In genomic region chr8:86586642-86587041, GRCm38 (mm10) we compare ENCODE assay signal across 11 mouse cellular contexts. TPM values are rescaled to one million over a fixed set of nuclear protein-coding genes. Genes with fewer than 3 reads are reported as not detected.
A peak's percentile ranks its signal among the peaks of the same experiment; 100 is the strongest.
DNase-seq lines count a peak whose midpoint lies in the region; ATAC-seq and TF ChIP-seq lines count a peak whose summit lies in the region.
"Had no signal": no experiment of that assay in that cellular context is flagged by ENCODE, and none has a peak within 500 bp of the region (broad histone marks: within the 10 kb centered on the region; RNA-seq: fewer than 3 reads in every experiment).

No protein-coding gene starts in this region.

- ATAC-seq in limb, embryonic 11.5 days (ENCODE audit: insufficient number of reproducible peaks, low FRiP score, low TSS enrichment, low read depth): no peak

- H3K4me3 ChIP-seq in cerebellum, adult 2 months (replicated peaks; ENCODE audit: insufficient read depth, low read depth, low read length): no peak overlapping the region
- H3K4me3 ChIP-seq in left cerebral cortex, adult 2 months: no peak overlapping the region
- H3K4me3 ChIP-seq in limb, embryonic 11.5 days (ENCODE audit: low read depth, low read length): no peak overlapping the region
- H3K4me3 ChIP-seq in heart, embryonic 10.5 days: no peak overlapping the region
- H3K4me3 ChIP-seq: heart, embryonic 13.5 days; limb, embryonic 13.5 days had no signal

- no peak for TF ChIP-seq POLR2A in cerebellum, adult 2 months (IDR thresholded peaks at IDR 0.05; ENCODE audit: borderline replicate concordance, insufficient read depth, low read length)

- peak; percentile 4; the same call in 1 of the 2 replicates for TF ChIP-seq CTCF in cerebellum, adult 2 months (IDR thresholded peaks at IDR 0.05; ENCODE audit: borderline replicate concordance, insufficient read depth, low read depth, low read length)
- peak; percentile 20 for TF ChIP-seq CTCF in left cerebral cortex, adult 2 months (IDR thresholded peaks at IDR 0.05)

- H3K27ac ChIP-seq in cerebellum, adult 2 months (ENCODE audit: insufficient read depth, low read length): no peak overlapping the region
- no peak overlapping the region for H3K27ac ChIP-seq in left cerebral cortex, adult 2 months
- H3K27ac ChIP-seq in limb, embryonic 11.5 days (replicated peaks; ENCODE audit: low read depth, low read length): no peak overlapping the region
- H3K27ac ChIP-seq in heart, embryonic 10.5 days: no peak overlapping the region
- H3K27ac ChIP-seq: heart, embryonic 13.5 days; limb, embryonic 13.5 days had no signal

- H3K4me2 ChIP-seq in limb, embryonic 11.5 days (ENCODE audit: low read depth, severe bottlenecking): no peak overlapping the region
- H3K4me2 ChIP-seq: heart, embryonic 13.5 days; limb, embryonic 13.5 days had no signal

- H3K27me3 ChIP-seq in cerebellum, adult 2 months (ENCODE audit: control insufficient read depth, insufficient read depth, low read length): no peaks in the 10 kb centered on the region
- no peaks in the 10 kb centered on the region for H3K27me3 ChIP-seq in limb, embryonic 11.5 days (ENCODE audit: control insufficient read depth, insufficient read depth, low read length)
- 0 out of 2 replicates have a peak, but pooled peaks cover 4% of the 10 kb centered on the region for H3K27me3 ChIP-seq in heart, embryonic 10.5 days (ENCODE audit: insufficient read depth, poor library complexity, severe bottlenecking)
- H3K27me3 ChIP-seq: heart, embryonic 13.5 days; limb, embryonic 13.5 days had no signal

- WGBS in cerebellum, adult 2 months: 59% methylated on average over 6 of the region's 6 CpGs
- WGBS in limb, embryonic 11.5 days: 43% methylated on average over 6 of the region's 6 CpGs
- WGBS in heart, embryonic 10.5 days: 51% methylated on average over 6 of the region's 6 CpGs

- DNase-seq in cerebellum, adult 2 months: no peak
- no peak for DNase-seq in cerebellum, adult 11 months
- DNase-seq in left cerebral cortex, adult 2 months (ENCODE audit: extremely low spot score in 1 of 2, low spot score in 2 of 2): no peak
- DNase-seq in left cerebral cortex, adult 11 months (ENCODE audit: low spot score): no peak
- DNase-seq in Muller cell, postnatal 12 days (ENCODE audit: inconsistent ontology term): peak; percentile 24
- DNase-seq in limb, embryonic 11.5 days (ENCODE audit: low spot score): peak; percentile 54
- DNase-seq in heart, embryonic 10.5 days (ENCODE audit: low spot score): no peak
- no peak for DNase-seq in gastrocnemius, postnatal 14 days

- H3K9ac ChIP-seq in limb, embryonic 11.5 days (ENCODE audit: low read length): no peak overlapping the region
- H3K9ac ChIP-seq: heart, embryonic 13.5 days; limb, embryonic 13.5 days had no signal

- intact Hi-C loops in left cerebral cortex, adult 2 months (cut with DNase I): loop anchor here (5.0 kb wide), 2 partner anchors 321 to 1129 kb away; no protein-coding TSS in a partner anchor
- intact Hi-C loops in gastrocnemius, postnatal 14 days (cut with DNase I; ENCODE audit: low total_unique reads): loop anchor here (5.0 kb wide), 1 partner anchor 889 kb away; no protein-coding TSS in a partner anchor

- H3K9me3 ChIP-seq in limb, embryonic 11.5 days (ENCODE audit: control insufficient read depth, low read length): no peaks in the 10 kb centered on the region
- H3K9me3 ChIP-seq in heart, embryonic 10.5 days: no peaks in the 10 kb centered on the region
- H3K9me3 ChIP-seq: heart, embryonic 13.5 days; limb, embryonic 13.5 days had no signal

- no peaks in the 10 kb centered on the region for H3K36me3 ChIP-seq in limb, embryonic 11.5 days (ENCODE audit: control insufficient read depth, insufficient read depth, low read length)
- H3K36me3 ChIP-seq in heart, embryonic 10.5 days: no peaks in the 10 kb centered on the region
- H3K36me3 ChIP-seq: heart, embryonic 13.5 days; limb, embryonic 13.5 days had no signal

- H3K4me1 ChIP-seq in cerebellum, adult 2 months (ENCODE audit: control insufficient read depth, insufficient read depth, low read length): peaks cover 8% of the 10 kb centered on the region; the same call in 1 of the 2 replicates
- 0 out of 2 replicates have a peak, but pooled peaks cover 2% of the 10 kb centered on the region for H3K4me1 ChIP-seq in limb, embryonic 11.5 days (ENCODE audit: control insufficient read depth, insufficient read depth, low read length)
- no peaks in the 10 kb centered on the region for H3K4me1 ChIP-seq in heart, embryonic 10.5 days
- H3K4me1 ChIP-seq: limb, embryonic 13.5 days had no signal

RNA-seq across cellular contexts. Expression of gene Abcc12, which starts 6.2 kb away (rescaled TPM):
- polyA plus RNA-seq in cerebellum, adult 2 months (2012; rRNA removed): 7.4 and 7.5 TPM in 2 replicates
- under 1 TPM; 0.23 to 0.42 TPM for total RNA-seq in left cerebral cortex, adult 2 months (2021)
- 0.07 TPM in 1 of 2 replicates, not detected in the other for polyA plus RNA-seq in limb, embryonic 11.5 days (2014; fragmentation: Nextera tagmentation; extraction: Ambion mirVana)
- not detected in 2 replicates for polyA plus RNA-seq in heart, embryonic 10.5 days (2016; fragmentation: Nextera tagmentation; extraction: Ambion mirVana)
- total RNA-seq in gastrocnemius, postnatal 14 days (2021): under 1 TPM; 0.11 to 0.14 TPM
- total RNA-seq: monocyte, adult 5-6 weeks had no signal
- polyA plus RNA-seq: heart, embryonic 13.5 days had no signal

RNA-seq across cellular contexts. Expression of gene Lonp2, which starts 37.2 kb away (rescaled TPM):
- polyA plus RNA-seq in cerebellum, adult 2 months (2012; rRNA removed): 69.5 and 72.6 TPM in 2 replicates
- 10 to 100 TPM; 68.3 to 70.9 TPM for total RNA-seq in left cerebral cortex, adult 2 months (2021)
- 51.0 and 51.4 TPM in 2 replicates for polyA plus RNA-seq in limb, embryonic 11.5 days (2014; fragmentation: Nextera tagmentation; extraction: Ambion mirVana)
- 58.1 and 66.4 TPM in 2 replicates for polyA plus RNA-seq in heart, embryonic 10.5 days (2016; fragmentation: Nextera tagmentation; extraction: Ambion mirVana)
- 10 to 100 TPM; 40.6 to 42.0 TPM for total RNA-seq in gastrocnemius, postnatal 14 days (2021)

Comparison
In these comparisons a context has a peak if more than half of its experiments do, and no peak if none do; other contexts are left out.
1. DNase-seq: peak in Muller cell, postnatal 12 days (single experiment) and limb, embryonic 11.5 days (single experiment); none in cerebellum, adult 2 months (0 of 2), cerebellum, adult 11 months (single experiment), left cerebral cortex, adult 2 months (0 of 2), left cerebral cortex, adult 11 months (single experiment), heart, embryonic 10.5 days (single experiment) and gastrocnemius, postnatal 14 days (single experiment).